Mouse (Mus musculus): ENCODE results near the gene Camsap2. TPM values are rescaled to one million over a fixed set of nuclear protein-coding genes. Genes with fewer than 3 reads are reported as not detected.

The Camsap2 gene
- polyA plus RNA-seq, 1 experiment: 10.4 TPM

- TF ChIP-seq POLR2A (IDR thresholded peaks at IDR 0.05; ENCODE audit: control insufficient read depth, low read depth, low read length) (no peak), CTCF (IDR thresholded peaks at IDR 0.05; ENCODE audit: control insufficient read depth, insufficient read depth, insufficient replicate concordance, low read depth, low read length) (no peak)
- Histone ChIP-seq H3K27me3 (ENCODE audit: control insufficient read depth, insufficient read depth, low read length) (no peaks in the 10 kb centered on the region), H3K27ac (ENCODE audit: control insufficient read depth, insufficient read depth, low read depth, low read length) (no peak overlapping the region), H3K4me1 (ENCODE audit: control insufficient read depth, insufficient read depth, low read length) (no peaks in the 10 kb centered on the region; the same call in 1 of the 2 replicates), H3K4me3 (ENCODE audit: control insufficient read depth, low read depth, low read length) (no peak overlapping the region), H3K36me3 (ENCODE audit: control insufficient read depth, insufficient read depth, low read length) (no peaks in the 10 kb centered on the region)
Measured at GRCm38 (mm10) chr1:136380161-136380560, 34.3 kb upstream of the Camsap2 start.

GRCm38 (mm10) chr1:136379261-136379660 lies 33.4 kb upstream of the Camsap2 start:
- H3K4me1 ChIP-seq (ENCODE audit: control insufficient read depth, insufficient read depth, low read length): peaks cover 2% of the 10 kb centered on the region; the same call in 1 of the 2 replicates
- no peaks in the 10 kb centered on the region for H3K36me3 ChIP-seq (ENCODE audit: control insufficient read depth, insufficient read depth, low read length)
- no peak overlapping the region for H3K27ac ChIP-seq (ENCODE audit: control insufficient read depth, insufficient read depth, low read depth, low read length)
- no peaks in the 10 kb centered on the region for H3K27me3 ChIP-seq (ENCODE audit: control insufficient read depth, insufficient read depth, low read length)
- no peak overlapping the region for H3K4me3 ChIP-seq (ENCODE audit: control insufficient read depth, low read depth, low read length)
- TF ChIP-seq POLR2A (IDR thresholded peaks at IDR 0.05; ENCODE audit: control insufficient read depth, low read depth, low read length) (no peak), CTCF (IDR thresholded peaks at IDR 0.05; ENCODE audit: control insufficient read depth, insufficient read depth, insufficient replicate concordance, low read depth, low read length) (no peak)

GRCm38 (mm10) chr1:136365986-136366385 lies 20.1 kb upstream of the Camsap2 start:
- no peak for TF ChIP-seq CTCF (IDR thresholded peaks at IDR 0.05; ENCODE audit: control insufficient read depth, insufficient read depth, insufficient replicate concordance, low read depth, low read length)
- no peak for TF ChIP-seq POLR2A (IDR thresholded peaks at IDR 0.05; ENCODE audit: control insufficient read depth, low read depth, low read length)
- Histone ChIP-seq H3K27me3 (ENCODE audit: control insufficient read depth, insufficient read depth, low read length) (no peaks in the 10 kb centered on the region), H3K27ac (ENCODE audit: control insufficient read depth, insufficient read depth, low read depth, low read length) (no peak overlapping the region), H3K4me3 (ENCODE audit: control insufficient read depth, low read depth, low read length) (no peak overlapping the region), H3K4me1 (ENCODE audit: control insufficient read depth, insufficient read depth, low read length) (no peaks in the 10 kb centered on the region; the same call in 1 of the 2 replicates), H3K36me3 (ENCODE audit: control insufficient read depth, insufficient read depth, low read length) (no peaks in the 10 kb centered on the region)

- Histone ChIP-seq H3K4me3 (ENCODE audit: control insufficient read depth, low read depth, low read length) (peak overlapping the region; percentile 13), H3K27ac (ENCODE audit: control insufficient read depth, insufficient read depth, low read depth, low read length) (no peak overlapping the region), H3K27me3 (ENCODE audit: control insufficient read depth, insufficient read depth, low read length) (no peaks in the 10 kb centered on the region), H3K36me3 (ENCODE audit: control insufficient read depth, insufficient read depth, low read length) (no peaks in the 10 kb centered on the region), H3K4me1 (ENCODE audit: control insufficient read depth, insufficient read depth, low read length) (no peaks in the 10 kb centered on the region; the same call in 1 of the 2 replicates)
- TF ChIP-seq CTCF (IDR thresholded peaks at IDR 0.05; ENCODE audit: control insufficient read depth, insufficient read depth, insufficient replicate concordance, low read depth, low read length) (no peak), POLR2A (IDR thresholded peaks at IDR 0.05; ENCODE audit: control insufficient read depth, low read depth, low read length) (no peak)
Measured at GRCm38 (mm10) chr1:136364711-136365110, 18.8 kb upstream of the Camsap2 start.

- no peak overlapping the region for H3K27ac ChIP-seq (ENCODE audit: control insufficient read depth, insufficient read depth, low read depth, low read length)
- no peak overlapping the region for H3K4me3 ChIP-seq (ENCODE audit: control insufficient read depth, low read depth, low read length)
- H3K4me1 ChIP-seq (ENCODE audit: control insufficient read depth, insufficient read depth, low read length): no peaks in the 10 kb centered on the region; the same call in 1 of the 2 replicates
- no peak for TF ChIP-seq POLR2A (IDR thresholded peaks at IDR 0.05; ENCODE audit: control insufficient read depth, low read depth, low read length)
- TF ChIP-seq CTCF (IDR thresholded peaks at IDR 0.05; ENCODE audit: control insufficient read depth, insufficient read depth, insufficient replicate concordance, low read depth, low read length): no peak
- no peaks in the 10 kb centered on the region for H3K27me3 ChIP-seq (ENCODE audit: control insufficient read depth, insufficient read depth, low read length)
- no peaks in the 10 kb centered on the region for H3K36me3 ChIP-seq (ENCODE audit: control insufficient read depth, insufficient read depth, low read length)
Measured at GRCm38 (mm10) chr1:136363035-136363434, 17.1 kb upstream of the Camsap2 start.

GRCm38 (mm10) chr1:136362567-136362966 lies 16.7 kb upstream of the Camsap2 start:
- Histone ChIP-seq H3K27ac (ENCODE audit: control insufficient read depth, insufficient read depth, low read depth, low read length) (no peak overlapping the region), H3K36me3 (ENCODE audit: control insufficient read depth, insufficient read depth, low read length) (no peaks in the 10 kb centered on the region), H3K4me3 (ENCODE audit: control insufficient read depth, low read depth, low read length) (no peak overlapping the region), H3K27me3 (ENCODE audit: control insufficient read depth, insufficient read depth, low read length) (no peaks in the 10 kb centered on the region), H3K4me1 (ENCODE audit: control insufficient read depth, insufficient read depth, low read length) (no peaks in the 10 kb centered on the region; the same call in 1 of the 2 replicates)
- TF ChIP-seq CTCF (IDR thresholded peaks at IDR 0.05; ENCODE audit: control insufficient read depth, insufficient read depth, insufficient replicate concordance, low read depth, low read length) (no peak), POLR2A (IDR thresholded peaks at IDR 0.05; ENCODE audit: control insufficient read depth, low read depth, low read length) (no peak)

- no peaks in the 10 kb centered on the region; the same call in 1 of the 2 replicates for H3K4me1 ChIP-seq (ENCODE audit: control insufficient read depth, insufficient read depth, low read length)
- H3K27me3 ChIP-seq (ENCODE audit: control insufficient read depth, insufficient read depth, low read length): no peaks in the 10 kb centered on the region
- no peak for TF ChIP-seq CTCF (IDR thresholded peaks at IDR 0.05; ENCODE audit: control insufficient read depth, insufficient read depth, insufficient replicate concordance, low read depth, low read length)
- TF ChIP-seq POLR2A (IDR thresholded peaks at IDR 0.05; ENCODE audit: control insufficient read depth, low read depth, low read length): no peak
- H3K27ac ChIP-seq (ENCODE audit: control insufficient read depth, insufficient read depth, low read depth, low read length): no peak overlapping the region
- H3K4me3 ChIP-seq (ENCODE audit: control insufficient read depth, low read depth, low read length): no peak overlapping the region
- H3K36me3 ChIP-seq (ENCODE audit: control insufficient read depth, insufficient read depth, low read length): no peaks in the 10 kb centered on the region
Measured at GRCm38 (mm10) chr1:136361373-136361772, 15.5 kb upstream of the Camsap2 start.

Data from testis, adult 2 months (tissue).